Mouse (Mus musculus): ENCODE measurements at regions not wholly inside any gene's neighbourhood (a gene's known extent, or its start where the extent isn't known, plus 50 kb on each side); places are given as distances from the start of the nearest gene placed in this dataset.

DNA sequence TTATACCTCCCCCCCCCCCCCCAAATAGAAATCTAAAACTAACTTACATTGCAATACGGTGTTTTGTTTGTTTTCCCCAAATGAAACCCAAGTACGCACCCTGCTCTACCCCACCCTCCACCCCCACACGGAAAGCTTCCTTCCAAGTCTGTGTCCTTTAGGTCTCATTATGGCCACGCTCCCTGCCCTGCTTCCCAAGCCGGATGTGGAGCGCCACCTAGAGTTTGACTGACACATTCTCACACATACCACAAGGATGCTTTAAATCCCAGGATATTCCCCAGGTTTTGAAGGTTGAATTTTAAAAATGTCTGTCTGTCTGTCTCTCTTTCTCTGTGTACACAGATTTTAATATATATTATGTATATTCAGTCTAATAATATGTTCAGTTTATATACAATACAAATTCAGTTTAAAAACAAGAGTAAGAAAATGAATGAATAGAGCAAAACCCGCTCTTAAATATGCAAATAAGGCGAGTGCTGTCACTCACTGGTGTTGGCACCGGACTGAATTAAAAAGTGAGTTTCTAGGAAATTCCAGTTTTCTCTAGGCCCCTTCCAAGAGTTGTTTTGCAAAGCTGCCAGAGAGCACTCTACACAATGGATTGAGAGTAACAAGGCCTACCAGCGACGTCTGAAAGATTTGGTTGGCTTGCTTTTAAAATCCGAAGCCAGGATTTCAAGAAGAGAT lies 190.9 kb upstream of the Hmga2 start:
- dilution Hi-C loops (cut with MboI; ENCODE audit: extremely low pct_ligation_motif_present, extremely low pct_unique_long_range_greater_than_20kb, low sequenced_read_pairs) (no loop called here), in situ Hi-C loops (cut with MboI; ENCODE audit: low pct_ligation_motif_present, low pct_unique_long_range_greater_than_20kb, low sequenced_read_pairs) (no loop called here)
- Histone ChIP-seq H3K4me3 (replicated peaks in 1 of 3; ENCODE audit: low read depth in 2 of 3, low read length in 2 of 3, poor library complexity in 1 of 3) (no peak overlapping the region), H3K4me2 (ENCODE audit: insufficient read depth, low read depth, poor library complexity, severe bottlenecking) (no peak overlapping the region), H3K27me3 (replicated peaks) (no peaks in the 10 kb centered on the region), H3K27ac (ENCODE audit: insufficient read depth, low read depth) (no peak overlapping the region), H3K36me3 (replicated peaks in 1 of 2; ENCODE audit: control insufficient read depth in 1 of 2, insufficient read depth in 1 of 2, low read length in 1 of 2) (no peaks in the 10 kb centered on the region), H3K9ac (ENCODE audit: insufficient read depth, low read depth) (no peak overlapping the region), H3K4me1 (ENCODE audit: control insufficient read depth in 1 of 2, insufficient read depth in 2 of 2) (no peaks in the 10 kb centered on the region), H3K79me2 (replicated peaks; ENCODE audit: control insufficient read depth, extremely low read depth, insufficient read depth, poor library complexity, severe bottlenecking) (no peaks in the 10 kb centered on the region), H3K9me3 (replicated peaks; ENCODE audit: low read length) (peaks cover 68% of the 10 kb centered on the region)
- no peak for TF ChIP-seq ELF1 (IDR thresholded peaks at IDR 0.05; ENCODE audit: low read depth, low read length)
- no peak for TF ChIP-seq MAX (IDR thresholded peaks at IDR 0.05; ENCODE audit: low read length)
- TF ChIP-seq JUND (conservative IDR thresholded peaks at IDR 0.05; ENCODE audit: low read depth, low read length) = no peak
- TF ChIP-seq CTCF (conservative IDR thresholded peaks at IDR 0.05 in 1 of 2, IDR thresholded peaks at IDR 0.05 in 1 of 2; ENCODE audit: low read depth in 2 of 2, low read length in 2 of 2) = no peak
- no peak for TF ChIP-seq UBTF (IDR thresholded peaks at IDR 0.05; ENCODE audit: low read depth, low read length)
- no peak for TF ChIP-seq BHLHE40 (IDR thresholded peaks at IDR 0.05; ENCODE audit: low read depth, low read length)
- no peak for DNase-seq (ENCODE audit: extremely low read depth)

DNA sequence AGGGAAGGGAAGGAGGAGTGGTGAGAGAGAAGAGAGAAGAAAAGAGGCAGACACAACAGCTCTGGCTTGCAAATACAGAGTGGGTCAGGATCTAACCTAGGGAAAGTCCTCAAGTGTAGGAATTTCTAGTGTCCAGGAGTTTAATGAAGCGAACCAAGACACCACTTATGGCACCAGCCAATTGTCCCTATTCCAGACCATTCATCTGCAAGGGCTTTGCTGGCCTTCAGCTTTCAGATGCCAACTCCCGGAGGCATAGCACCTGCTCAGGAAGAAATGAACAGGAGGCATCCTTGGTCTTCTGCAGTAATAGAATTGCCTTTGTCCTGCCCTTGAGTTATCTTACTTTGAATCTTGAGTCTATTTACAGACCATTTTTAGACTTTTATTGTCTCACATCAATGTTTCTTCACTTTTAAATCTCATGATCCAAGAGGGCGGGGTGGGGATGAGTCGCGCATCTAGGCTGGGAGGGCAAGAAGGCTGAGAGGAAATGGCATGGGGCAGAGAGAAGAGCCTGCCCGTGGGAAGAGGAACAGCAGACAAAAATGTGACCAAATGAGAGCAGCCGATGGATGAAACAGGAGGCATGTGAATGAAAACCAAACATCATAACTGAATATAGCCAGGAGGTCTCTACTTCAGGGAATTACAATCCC lies 190.1 kb upstream of the Hmga2 start:
- no peaks in the 10 kb centered on the region for H3K36me3 ChIP-seq (replicated peaks in 1 of 2; ENCODE audit: control insufficient read depth in 1 of 2, insufficient read depth in 1 of 2, low read length in 1 of 2)
- no peaks in the 10 kb centered on the region for H3K4me1 ChIP-seq (ENCODE audit: control insufficient read depth in 1 of 2, insufficient read depth in 2 of 2)
- TF ChIP-seq UBTF (IDR thresholded peaks at IDR 0.05; ENCODE audit: low read depth, low read length) (no peak), NELFE (IDR thresholded peaks at IDR 0.05; ENCODE audit: low read depth, low read length) (no peak), CHD1 (IDR thresholded peaks at IDR 0.05; ENCODE audit: low read depth, low read length) (no peak), SIN3A (IDR thresholded peaks at IDR 0.05; ENCODE audit: low read length) (no peak), IRF4 (IDR thresholded peaks at IDR 0.05; ENCODE audit: low read depth, low read length) (no peak), MEF2A (IDR thresholded peaks at IDR 0.05; ENCODE audit: borderline replicate concordance, low read depth, low read length) (no peak), KAT2A (IDR thresholded peaks at IDR 0.05; ENCODE audit: insufficient replicate concordance, low read length) (no peak), HCFC1 (IDR thresholded peaks at IDR 0.05; ENCODE audit: low read depth, low read length) (no peak), MYC (IDR thresholded peaks at IDR 0.05; ENCODE audit: low read depth, low read length) (no peak), SMC3 (IDR thresholded peaks at IDR 0.05; ENCODE audit: low read depth, low read length) (no peak), TBP (conservative IDR thresholded peaks at IDR 0.05; ENCODE audit: low read depth, low read length) (no peak), GABPA (IDR thresholded peaks at IDR 0.05; ENCODE audit: insufficient replicate concordance, low read depth, low read length) (no peak), POLR2A (IDR thresholded peaks at IDR 0.05; ENCODE audit: low read depth, low read length) (no peak), EP300 (IDR thresholded peaks at IDR 0.05; ENCODE audit: low read length) (no peak), E2F4 (IDR thresholded peaks at IDR 0.05; ENCODE audit: insufficient replicate concordance, low read depth, low read length) (no peak), ZNF384 (IDR thresholded peaks at IDR 0.05; ENCODE audit: low read depth, low read length) (no peak)
- H3K9ac ChIP-seq (ENCODE audit: insufficient read depth, low read depth) = no peak overlapping the region
- H3K4me2 ChIP-seq (ENCODE audit: insufficient read depth, low read depth, poor library complexity, severe bottlenecking) = no peak overlapping the region
- no peak overlapping the region for H3K4me3 ChIP-seq (replicated peaks in 1 of 3; ENCODE audit: low read depth in 2 of 3, low read length in 2 of 3, poor library complexity in 1 of 3)
- H3K79me2 ChIP-seq (replicated peaks; ENCODE audit: control insufficient read depth, extremely low read depth, insufficient read depth, poor library complexity, severe bottlenecking) = no peaks in the 10 kb centered on the region
- H3K27ac ChIP-seq (ENCODE audit: insufficient read depth, low read depth) = no peak overlapping the region
- no peak for DNase-seq (ENCODE audit: extremely low read depth)
- dilution Hi-C loops (cut with MboI; ENCODE audit: extremely low pct_ligation_motif_present, extremely low pct_unique_long_range_greater_than_20kb, low sequenced_read_pairs) = no loop called here
- peaks cover 69% of the 10 kb centered on the region for H3K9me3 ChIP-seq (replicated peaks; ENCODE audit: low read length)
- in situ Hi-C loops (cut with MboI; ENCODE audit: low pct_ligation_motif_present, low pct_unique_long_range_greater_than_20kb, low sequenced_read_pairs) = no loop called here
- no peaks in the 10 kb centered on the region for H3K27me3 ChIP-seq (replicated peaks)

Data from CH12.LX (cell line).